Mouse (Mus musculus): ENCODE data around the gene Icam2. TPM values are rescaled to one million over a fixed set of nuclear protein-coding genes. Genes with fewer than 3 reads are reported as not detected.

Gene Icam2
- polyA plus RNA-seq, 1 experiment from 2014 or later: 23.1 TPM

- no peak for ATAC-seq
- H3K27me3 ChIP-seq (replicated peaks): no peaks in the 10 kb centered on the region
- no peak overlapping the region for H3K4me2 ChIP-seq
- H3K36me3 ChIP-seq: peaks cover 3% of the 10 kb centered on the region
- H3K4me1 ChIP-seq: peaks cover 78% of the 10 kb centered on the region
- H3K4me3 ChIP-seq: no peak overlapping the region
- H3K27ac ChIP-seq: no peak overlapping the region
- no peaks in the 10 kb centered on the region for H3K9me3 ChIP-seq (replicated peaks)
- 36% methylated on average over 3 of the region's 3 CpGs for WGBS (ENCODE audit: insufficient replicate concordance)
- no peak overlapping the region; the same call in 1 of the 2 replicates for H3K9ac ChIP-seq
Observed at GRCm38 (mm10) chr11:106389611-106390010, 1.7 kb upstream of the Icam2 start.

GRCm38 (mm10) chr11:106387020-106387419 lies 855 bp downstream of the Icam2 start:
- WGBS (ENCODE audit: insufficient replicate concordance): 50% methylated on average over 6 of the region's 6 CpGs
- peak overlapping the region; percentile 41 for H3K4me2 ChIP-seq
- no peaks in the 10 kb centered on the region for H3K27me3 ChIP-seq (replicated peaks)
- H3K9me3 ChIP-seq (replicated peaks): no peaks in the 10 kb centered on the region
- peak overlapping the region; percentile 19 for H3K4me3 ChIP-seq
- H3K9ac ChIP-seq: no peak overlapping the region
- peak overlapping the region; percentile 63 for H3K27ac ChIP-seq
- no peaks in the 10 kb centered on the region for H3K36me3 ChIP-seq
- peaks cover 70% of the 10 kb centered on the region for H3K4me1 ChIP-seq
- no peak for ATAC-seq

DNA sequence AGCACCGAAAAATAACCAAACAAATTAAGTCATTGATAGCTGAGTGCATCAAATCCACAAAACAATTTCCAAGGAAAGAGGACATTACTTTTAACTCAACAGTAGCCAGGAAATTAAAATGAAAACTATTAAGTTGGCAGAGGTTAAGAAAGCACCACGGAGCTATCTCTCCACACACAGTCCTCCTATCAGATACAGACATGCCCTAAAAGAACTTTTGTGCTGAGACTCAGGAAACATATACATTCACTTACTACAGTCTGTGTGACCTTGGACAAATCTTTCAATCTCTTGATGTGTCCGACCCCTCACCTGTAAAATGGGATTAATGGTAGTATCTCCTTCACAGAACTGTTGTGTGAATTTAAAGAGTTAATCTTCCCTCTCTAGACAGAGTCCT lies 1.5 kb downstream of the Icam2 start:
- peaks cover 71% of the 10 kb centered on the region for H3K4me1 ChIP-seq
- no peak overlapping the region for H3K9ac ChIP-seq
- H3K36me3 ChIP-seq: no peaks in the 10 kb centered on the region
- H3K4me3 ChIP-seq: no peak overlapping the region
- ATAC-seq: no peak
- H3K4me2 ChIP-seq: peak overlapping the region; percentile 41
- H3K27ac ChIP-seq: no peak overlapping the region
- WGBS (ENCODE audit: insufficient replicate concordance): 45% methylated on average over 3 of the region's 3 CpGs
- H3K27me3 ChIP-seq (replicated peaks): no peaks in the 10 kb centered on the region
- H3K9me3 ChIP-seq (replicated peaks): no peaks in the 10 kb centered on the region

GRCm38 (mm10) chr11:106383051-106383790 lies 4.7 kb downstream of the Icam2 start:
- Histone ChIP-seq H3K4me1 (peaks cover 58% of the 10 kb centered on the region), H3K27ac (peak overlapping the region; percentile 68), H3K4me3 (no peak overlapping the region), H3K9me3 (replicated peaks) (no peaks in the 10 kb centered on the region), H3K36me3 (0 out of 2 replicates have a peak, but pooled peaks cover 9% of the 10 kb centered on the region), H3K9ac (no peak overlapping the region), H3K4me2 (peak overlapping the region; percentile 41), H3K27me3 (replicated peaks) (no peaks in the 10 kb centered on the region)
- WGBS (ENCODE audit: insufficient replicate concordance): 42% methylated on average over 6 of the region's 6 CpGs
- ATAC-seq: no peak

DNA sequence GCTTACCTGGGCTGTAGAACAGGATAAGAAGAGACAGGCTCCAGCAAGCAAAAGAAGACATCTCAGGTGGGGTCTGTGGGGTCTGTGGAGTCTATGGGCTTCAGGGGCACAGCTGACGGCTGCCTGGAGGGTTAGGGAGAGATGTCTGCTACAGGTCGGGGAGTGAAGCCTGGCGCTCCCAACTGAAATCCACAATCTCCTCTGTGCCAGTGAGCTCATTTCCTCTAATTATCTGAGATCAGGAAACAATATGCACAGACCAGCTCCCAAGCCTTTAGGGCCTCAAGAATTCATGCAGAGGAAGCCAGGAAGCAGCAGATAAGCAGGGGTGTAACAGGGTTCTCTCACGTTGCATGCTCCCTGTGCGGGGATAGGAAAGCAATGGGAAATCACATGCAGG lies 5.5 kb downstream of the Icam2 start:
- Histone ChIP-seq H3K4me3 (peak overlapping the region; percentile 32), H3K4me1 (peaks cover 50% of the 10 kb centered on the region), H3K27ac (peak overlapping the region; percentile 61), H3K36me3 (0 out of 2 replicates have a peak, but pooled peaks cover 9% of the 10 kb centered on the region), H3K27me3 (replicated peaks) (no peaks in the 10 kb centered on the region), H3K4me2 (peak overlapping the region; percentile 41), H3K9ac (peak overlapping the region; percentile 4; the same call in 1 of the 2 replicates), H3K9me3 (replicated peaks) (no peaks in the 10 kb centered on the region)
- peak; percentile 59 for ATAC-seq
- 10% methylated on average over 5 of the region's 5 CpGs for WGBS (ENCODE audit: insufficient replicate concordance)

DNA sequence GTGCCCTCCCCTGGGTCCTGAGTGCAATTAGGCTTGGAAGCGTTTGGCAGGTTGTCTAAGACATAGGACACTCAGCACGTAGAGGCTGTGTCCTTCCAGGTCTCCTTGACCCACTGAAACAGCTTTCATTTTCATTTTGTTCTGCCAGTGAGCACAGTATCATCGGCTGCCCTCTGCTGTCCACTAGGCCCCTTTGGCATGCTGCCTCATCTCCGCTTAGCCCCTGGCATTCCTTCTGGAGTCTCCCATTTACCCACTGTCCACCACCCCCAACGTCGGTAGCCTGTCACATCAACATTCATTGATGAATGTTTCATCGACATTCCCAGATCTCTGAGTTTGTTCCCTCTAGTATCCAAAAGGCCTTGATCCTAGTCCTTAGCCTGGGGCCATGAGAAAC lies 6.0 kb downstream of the Icam2 start:
- Histone ChIP-seq H3K36me3 (0 out of 2 replicates have a peak, but pooled peaks cover 9% of the 10 kb centered on the region), H3K9ac (peak overlapping the region; percentile 4; the same call in 1 of the 2 replicates), H3K27ac (peak overlapping the region; percentile 61), H3K9me3 (replicated peaks) (no peaks in the 10 kb centered on the region), H3K4me2 (peak overlapping the region; percentile 41), H3K4me1 (peaks cover 45% of the 10 kb centered on the region), H3K27me3 (replicated peaks) (no peaks in the 10 kb centered on the region), H3K4me3 (peak overlapping the region; percentile 32)
- 50% methylated on average over 7 of the region's 7 CpGs for WGBS (ENCODE audit: insufficient replicate concordance)
- ATAC-seq: no peak

- H3K27me3 ChIP-seq (replicated peaks): no peaks in the 10 kb centered on the region
- no peak overlapping the region for H3K27ac ChIP-seq
- no peaks in the 10 kb centered on the region for H3K9me3 ChIP-seq (replicated peaks)
- H3K9ac ChIP-seq: no peak overlapping the region
- peaks cover 36% of the 10 kb centered on the region for H3K4me1 ChIP-seq
- WGBS (ENCODE audit: insufficient replicate concordance): 61% methylated on average over 11 of the region's 11 CpGs
- 0 out of 2 replicates have a peak, but pooled peaks cover 9% of the 10 kb centered on the region for H3K36me3 ChIP-seq
- peak overlapping the region; percentile 41 for H3K4me2 ChIP-seq
- ATAC-seq: no peak
- H3K4me3 ChIP-seq: 0 out of 2 replicates have a peak overlapping the region, but pooled peaks have one; percentile 32
Observed at GRCm38 (mm10) chr11:106381011-106381410, 6.9 kb downstream of the Icam2 start.

GRCm38 (mm10) chr11:106374979-106375378 lies 12.9 kb downstream of the Icam2 start:
- H3K4me3 ChIP-seq: no peak overlapping the region
- H3K4me2 ChIP-seq: no peak overlapping the region
- 53% methylated on average over 5 of the region's 5 CpGs for WGBS (ENCODE audit: insufficient replicate concordance)
- H3K9ac ChIP-seq: no peak overlapping the region
- 0 out of 2 replicates have a peak, but pooled peaks cover 4% of the 10 kb centered on the region for H3K27me3 ChIP-seq (replicated peaks)
- H3K36me3 ChIP-seq: 0 out of 2 replicates have a peak, but pooled peaks cover 5% of the 10 kb centered on the region
- H3K4me1 ChIP-seq: peaks cover 12% of the 10 kb centered on the region; the same call in 1 of the 2 replicates
- H3K27ac ChIP-seq: no peak overlapping the region
- no peak for ATAC-seq
- H3K9me3 ChIP-seq (replicated peaks): no peaks in the 10 kb centered on the region

DNA sequence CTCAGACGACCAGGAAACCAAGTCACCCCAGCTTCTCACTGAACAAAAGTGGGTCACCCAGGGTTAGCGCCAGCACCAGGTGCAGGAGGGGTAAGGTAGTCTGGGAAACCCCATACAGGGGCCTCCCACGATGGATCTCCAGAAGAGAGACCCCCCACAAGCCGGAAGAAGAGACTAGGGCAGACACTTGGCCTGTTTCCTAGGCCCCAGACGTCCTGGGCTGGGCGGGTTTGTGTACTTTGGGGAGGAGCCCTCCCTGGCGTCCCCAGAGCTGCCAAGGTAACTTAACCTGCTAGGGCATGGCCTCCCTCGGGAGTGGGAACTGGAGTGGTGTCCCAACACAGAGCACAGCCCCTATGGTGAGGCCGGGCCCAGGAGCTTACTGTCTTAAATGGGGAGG lies 13.3 kb downstream of the Icam2 start:
- no peak overlapping the region for H3K27ac ChIP-seq

GRCm38 (mm10) chr11:106373998-106374397 lies 13.9 kb downstream of the Icam2 start:
- H3K27ac ChIP-seq: no peak overlapping the region
- H3K4me2 ChIP-seq: no peak overlapping the region

More for the DNA sequence above, 13.3 kb downstream of the Icam2 start:
- 0 out of 2 replicates have a peak, but pooled peaks cover 5% of the 10 kb centered on the region for H3K36me3 ChIP-seq
- H3K9ac ChIP-seq: no peak overlapping the region
- no peak for ATAC-seq
- H3K4me3 ChIP-seq: no peak overlapping the region
- no peaks in the 10 kb centered on the region for H3K9me3 ChIP-seq (replicated peaks)
- H3K27me3 ChIP-seq (replicated peaks): 0 out of 2 replicates have a peak, but pooled peaks cover 4% of the 10 kb centered on the region
- 43% methylated on average over 9 of the region's 9 CpGs for WGBS (ENCODE audit: insufficient replicate concordance)
- H3K4me1 ChIP-seq: peaks cover 12% of the 10 kb centered on the region; the same call in 1 of the 2 replicates
- no peak overlapping the region for H3K4me2 ChIP-seq

GRCm38 (mm10) chr11:106366316-106366715 lies 21.6 kb downstream of the Icam2 start:
- Histone ChIP-seq H3K4me2 (no peak overlapping the region), H3K9me3 (replicated peaks) (no peaks in the 10 kb centered on the region), H3K4me1 (peaks cover 11% of the 10 kb centered on the region), H3K36me3 (no peaks in the 10 kb centered on the region), H3K9ac (no peak overlapping the region), H3K4me3 (no peak overlapping the region), H3K27ac (no peak overlapping the region), H3K27me3 (replicated peaks) (peaks cover 18% of the 10 kb centered on the region)
- no peak for ATAC-seq
- WGBS (ENCODE audit: insufficient replicate concordance): 4% methylated on average over 3 of the region's 3 CpGs

More at GRCm38 (mm10) chr11:106373998-106374397, 13.9 kb downstream of the Icam2 start:
- 0 out of 2 replicates have a peak, but pooled peaks cover 4% of the 10 kb centered on the region for H3K27me3 ChIP-seq (replicated peaks)
- no peaks in the 10 kb centered on the region for H3K9me3 ChIP-seq (replicated peaks)
- no peak overlapping the region for H3K4me3 ChIP-seq
- 42% methylated on average over 11 of the region's 11 CpGs for WGBS (ENCODE audit: insufficient replicate concordance)
- H3K4me1 ChIP-seq: peaks cover 12% of the 10 kb centered on the region; the same call in 1 of the 2 replicates
- H3K36me3 ChIP-seq: 0 out of 2 replicates have a peak, but pooled peaks cover 5% of the 10 kb centered on the region
- ATAC-seq: no peak
- no peak overlapping the region for H3K9ac ChIP-seq

- Histone ChIP-seq H3K27ac (no peak within 1 kb of the TSS), H3K9me3 (replicated peaks) (no peaks in the 10 kb centered on the region), H3K4me3 (no peak within 1 kb of the TSS), H3K4me2 (no peak within 1 kb of the TSS; the same call in 1 of the 2 replicates), H3K36me3 (no peaks in the 10 kb centered on the region), H3K27me3 (replicated peaks) (peaks cover 18% of the 10 kb centered on the region), H3K9ac (no peak within 1 kb of the TSS), H3K4me1 (peaks cover 11% of the 10 kb centered on the region)
- no peak for ATAC-seq
- 49% methylated on average over 10 of the region's 10 CpGs for WGBS (ENCODE audit: insufficient replicate concordance)
Observed at GRCm38 (mm10) chr11:106365366-106365765, 22.5 kb downstream of the Icam2 start, which contains the start of gene Prr29. Gene Prr29, plus strand, starts transcription at chr11:106365472.
